Mouse (Mus musculus) olfactory bulb, adult 2 months (tissue): ENCODE data around the gene Tnk1. TPM values are rescaled to one million over a fixed set of nuclear protein-coding genes. Genes with fewer than 3 reads are reported as not detected.

Source experiments
- H3K27ac ChIP-seq: fragments of 200-500 bp; 2 replicates; pipeline ENCODE4 v1.5.1; 2012; ENCODE audit warnings: low read depth, low read length; ENCODE audit not compliant: insufficient read depth
- H3K4me1 ChIP-seq: fragments of 200-500 bp; 2 replicates; pipeline ENCODE4 v1.6.1; 2012; ENCODE audit warnings: low read length; ENCODE audit not compliant: control insufficient read depth, insufficient read depth
- H3K4me3 ChIP-seq: fragments of 200-500 bp; 2 replicates; pipeline ENCODE4 v1.5.1; 2012; ENCODE audit warnings: mild to moderate bottlenecking, low read depth, low read length, moderate library complexity; ENCODE audit not compliant: insufficient read depth
- CTCF ChIP-seq: fragments of 200-500 bp; IDR thresholded peaks from 2 replicates; pipeline ENCODE4 v1.5.1; 2012; ENCODE audit warnings: low read depth, mild to moderate bottlenecking, low read length, moderate library complexity; ENCODE audit not compliant: insufficient read depth
- POLR2A ChIP-seq: fragments of 200-500 bp; IDR thresholded peaks from 2 replicates; pipeline ENCODE4 v1.6.1; 2012; ENCODE audit warnings: mild to moderate bottlenecking, low read depth, low read length, moderate library complexity; ENCODE audit not compliant: insufficient read depth
- WGBS: fragments of 180-500 bp; shearing (Covaris S2); methylation state at CpG from one replicate; pipeline ENCODE4 v1.1.7; 2018; 5-methylcytosine and 5-hydroxymethylcytosine counted together
- polyA plus RNA-seq: library from polyadenylated mRNA; stranded (reverse); fragments of >200 nt; gene quantifications from 2 replicates; pipeline ENCODE4 v1.2.4, GENCODE M21; 2012; ENCODE audit warnings: low replicate concordance; ENCODE audit not compliant: missing spikeins, insufficient read depth, insufficient read length

Gene Tnk1
- polyA plus RNA-seq, 1 experiment: not detected

DNA sequence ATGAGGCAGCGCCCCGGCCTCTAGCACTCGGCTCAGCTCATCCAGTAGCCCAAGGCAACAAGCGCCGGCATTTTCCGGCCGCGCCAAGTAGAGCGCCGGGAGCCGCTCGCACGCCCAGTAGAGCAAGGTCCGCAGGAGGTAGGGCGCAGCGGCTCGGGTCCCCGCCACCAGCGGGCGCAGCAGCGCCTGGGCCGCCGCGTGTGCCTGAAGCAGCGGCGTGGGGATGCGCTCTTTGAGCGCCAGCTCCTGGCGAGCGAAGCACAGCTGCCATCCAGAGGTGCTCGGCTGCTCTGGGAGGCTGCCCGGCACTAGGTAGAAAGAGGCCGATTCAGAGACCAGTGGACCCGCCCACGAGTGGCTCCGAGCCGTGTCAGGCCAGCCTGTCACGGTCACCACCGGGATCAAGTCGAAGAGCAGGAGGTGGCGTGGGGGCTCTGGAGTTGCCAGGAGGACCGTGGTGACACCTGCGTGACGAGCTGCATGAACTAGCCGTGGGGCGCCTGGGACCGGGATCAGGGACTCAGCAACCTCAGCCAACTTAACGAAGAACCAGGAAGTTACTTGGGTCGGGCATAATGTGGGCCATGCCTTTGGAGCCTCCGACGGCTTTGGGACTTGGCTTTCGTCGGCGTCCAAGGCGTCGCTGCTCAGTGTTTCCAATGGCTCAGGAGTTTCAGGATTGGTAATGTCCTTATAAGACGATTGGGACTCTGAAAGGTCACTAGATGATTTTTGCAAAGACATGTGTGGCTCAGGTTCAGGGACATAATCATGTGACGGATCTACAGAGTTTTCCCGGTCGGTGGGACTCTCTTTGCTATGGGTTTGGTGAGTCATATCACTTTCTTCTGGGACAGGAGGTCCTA is 54.5 kb downstream of the Tnk1 start:
- TF ChIP-seq CTCF: peak; percentile 69
- TF ChIP-seq POLR2A: no peak
- Histone ChIP-seq H3K27ac (no peak overlapping the region; the same call in 1 of the 2 replicates), H3K4me3 (peak overlapping the region; percentile 55), H3K4me1 (peaks cover 35% of the 10 kb centered on the region)
- 2% methylated on average over 60 of the region's 60 CpGs for WGBS

DNA sequence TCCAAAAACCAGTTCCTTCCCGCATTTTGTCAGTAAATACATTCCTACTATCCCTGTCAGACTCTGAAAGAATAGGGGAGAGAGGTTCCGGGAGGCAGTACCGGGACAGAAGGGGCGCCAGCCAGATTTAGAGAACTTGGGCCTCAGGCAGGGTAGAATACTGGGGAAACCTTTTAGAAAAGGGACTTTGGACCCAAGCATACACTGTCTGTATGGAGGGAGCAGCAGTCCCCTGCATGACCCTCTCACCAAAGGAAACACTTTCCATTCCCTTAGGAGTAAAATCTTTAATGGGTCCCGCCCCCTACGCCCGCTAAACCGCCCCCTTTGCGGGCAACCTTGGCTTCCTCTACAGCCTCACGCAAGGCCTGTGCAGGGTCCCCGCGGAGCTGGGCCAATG is 55.2 kb downstream of the Tnk1 start:
- H3K27ac ChIP-seq: peak overlapping the region; percentile 12
- WGBS: 3% methylated on average over 12 of the region's 12 CpGs

DNA sequence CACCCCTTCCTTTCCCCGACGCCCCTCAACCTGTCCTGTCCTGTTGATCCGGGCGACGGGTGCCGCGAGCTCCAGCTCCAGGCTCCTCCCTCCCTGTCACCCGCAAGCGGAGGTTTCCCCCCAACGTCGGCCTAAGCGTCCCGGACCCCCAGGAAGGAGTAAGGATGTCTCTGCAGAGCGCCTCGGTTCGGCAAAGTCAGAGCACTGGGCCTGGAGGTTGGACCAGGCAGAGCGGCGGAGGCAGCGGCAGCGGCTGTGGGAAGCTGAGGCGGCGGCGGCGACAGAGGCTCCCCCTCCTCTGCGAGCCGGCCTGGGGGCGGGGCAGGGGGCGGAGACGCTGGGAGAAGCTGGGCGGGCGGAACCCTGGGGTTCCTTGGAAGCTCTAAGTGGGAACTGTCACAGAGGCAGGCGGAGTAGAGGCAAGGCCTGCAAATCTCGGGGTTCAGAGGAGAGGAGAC is 55.9 kb downstream of the Tnk1 start:
- TF ChIP-seq POLR2A: peak; percentile 59; the same call in 1 of the 2 replicates
- TF ChIP-seq CTCF: no peak
- peak overlapping the region; percentile 55 for H3K4me3 ChIP-seq
- peaks cover 35% of the 10 kb centered on the region for H3K4me1 ChIP-seq
- peak overlapping the region; percentile 34; the same call in 1 of the 2 replicates for H3K27ac ChIP-seq
- WGBS: under 1% methylated on average over 33 of the region's 33 CpGs

More for the DNA sequence above, 55.2 kb downstream of the Tnk1 start:
- Histone ChIP-seq H3K4me1 (peaks cover 35% of the 10 kb centered on the region), H3K4me3 (peak overlapping the region; percentile 55)
- TF ChIP-seq POLR2A (no peak), CTCF (no peak)

DNA sequence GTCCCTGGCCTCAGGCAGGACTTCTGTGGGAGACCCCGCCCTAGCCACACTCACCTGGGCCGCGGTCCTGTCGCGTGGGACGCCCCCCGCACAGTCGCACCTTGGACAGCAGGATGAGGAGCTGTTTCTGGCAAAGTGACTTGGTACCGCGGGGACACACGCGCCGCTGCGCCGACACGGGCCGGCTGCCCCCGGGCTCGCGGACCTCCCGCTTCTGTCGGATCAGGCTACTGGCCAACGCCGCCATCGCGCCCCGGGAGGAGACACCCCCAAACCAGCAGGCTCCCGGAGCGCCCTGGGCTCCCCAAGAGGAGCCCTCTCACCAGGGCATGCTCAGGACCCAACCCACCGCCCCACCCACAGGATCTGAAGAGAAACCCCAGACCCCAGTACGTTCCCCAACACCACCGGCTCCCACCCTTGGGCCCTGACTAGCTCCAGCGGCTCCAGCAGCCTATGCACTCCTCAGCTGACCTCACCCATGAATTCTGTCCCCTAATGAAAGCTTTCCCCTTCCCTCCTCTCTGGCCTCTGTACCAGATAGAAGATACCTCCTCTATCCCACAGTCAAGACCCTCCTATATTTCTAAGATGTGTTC is 57.1 kb downstream of the Tnk1 start, which contains the start of gene Fgf11:
Gene Fgf11, minus strand, starts transcription at position 479 of the 599 bp plus-strand sequence.
- H3K4me1 ChIP-seq: peaks cover 35% of the 10 kb centered on the region
- TF ChIP-seq POLR2A: no peak
- H3K27ac ChIP-seq: peak within 1 kb of the TSS; percentile 34; the same call in 1 of the 2 replicates
- whole genome bisulfite sequencing: 2% methylated on average over 33 of the region's 33 CpGs
- peak within 1 kb of the TSS; percentile 55 for H3K4me3 ChIP-seq

Other genes with a start within 250 kb of the Tnk1 start
- not detected in 2 replicates for gene Shbg, start 240.8 kb downstream of the Tnk1 start, polyA plus RNA-seq
- gene Sat2, start 236.7 kb downstream of the Tnk1 start, polyA plus RNA-seq: not detected in 2 replicates
- gene Fxr2, start 225.7 kb downstream of the Tnk1 start, polyA plus RNA-seq: not detected in 2 replicates
- gene Sox15, start 203.4 kb downstream of the Tnk1 start, polyA plus RNA-seq: not detected in 2 replicates
- gene Mpdu1, start 196.1 kb downstream of the Tnk1 start, polyA plus RNA-seq: not detected in 2 replicates
- not detected in 2 replicates for gene Cd68, start 192.6 kb downstream of the Tnk1 start, polyA plus RNA-seq
- gene Eif4a1, start 186.3 kb downstream of the Tnk1 start, polyA plus RNA-seq: 796 TPM in 1 of 2 replicates, not detected in the other
- not detected in 2 replicates for gene Senp3, start 176.6 kb downstream of the Tnk1 start, polyA plus RNA-seq
- gene Tnfsf13, start 172.9 kb downstream of the Tnk1 start, polyA plus RNA-seq: not detected in 2 replicates
- not detected in 2 replicates for gene Tnfsf12, start 162.9 kb downstream of the Tnk1 start, polyA plus RNA-seq
- gene Tnfsfm13, start 162.6 kb downstream of the Tnk1 start, polyA plus RNA-seq: not detected in 2 replicates
- gene Polr2a, start 100.1 kb downstream of the Tnk1 start, polyA plus RNA-seq: 105 TPM in 2 replicates
- not detected in 2 replicates for gene Slc35g3, start 96.8 kb downstream of the Tnk1 start, polyA plus RNA-seq
- gene Zbtb4, start 92.8 kb downstream of the Tnk1 start, polyA plus RNA-seq: 250 TPM in 1 of 2 replicates, not detected in the other
- gene Chrnb1, start 62.8 kb downstream of the Tnk1 start, polyA plus RNA-seq: not detected in 2 replicates
- gene Fgf11, start 56.9 kb downstream of the Tnk1 start, polyA plus RNA-seq: not detected in 2 replicates
- not detected in 2 replicates for gene Tmem102, start 53.1 kb downstream of the Tnk1 start, polyA plus RNA-seq
- gene Gm39566, start 43.4 kb downstream of the Tnk1 start, polyA plus RNA-seq: not detected in 2 replicates
- not detected in 2 replicates for gene Spem2, start 40.3 kb downstream of the Tnk1 start, polyA plus RNA-seq
- not detected in 2 replicates for gene Spem1, start 36.5 kb downstream of the Tnk1 start, polyA plus RNA-seq
- gene Nlgn2, start 20.9 kb downstream of the Tnk1 start, polyA plus RNA-seq: 82.2 TPM in 1 of 2 replicates, not detected in the other
- not detected in 2 replicates for gene Tmem256, start 20.2 kb downstream of the Tnk1 start, polyA plus RNA-seq
- gene Plscr3, start 12.4 kb downstream of the Tnk1 start, polyA plus RNA-seq: not detected in 2 replicates
- gene Tmem95, start 19.3 kb upstream of the Tnk1 start, polyA plus RNA-seq: not detected in 2 replicates
- gene Kctd11, start 22.7 kb upstream of the Tnk1 start, polyA plus RNA-seq: not detected in 2 replicates
- 120 TPM in 1 of 2 replicates, not detected in the other for gene Acap1, start 36.8 kb upstream of the Tnk1 start, polyA plus RNA-seq
- not detected in 2 replicates for gene 2810408A11Rik, start 42.3 kb upstream of the Tnk1 start, polyA plus RNA-seq
- gene Neurl4, start 42.3 kb upstream of the Tnk1 start, polyA plus RNA-seq: not detected in 2 replicates
- gene Gps2, start 55.2 kb upstream of the Tnk1 start, polyA plus RNA-seq: not detected in 2 replicates
- 516 and 653 TPM in 2 replicates for gene Eif5a, start 63.2 kb upstream of the Tnk1 start, polyA plus RNA-seq
- gene Ybx2, start 77.1 kb upstream of the Tnk1 start, polyA plus RNA-seq: not detected in 2 replicates
- not detected in 2 replicates for gene Slc2a4, start 89.5 kb upstream of the Tnk1 start, polyA plus RNA-seq
- not detected in 2 replicates for gene Cldn7, start 106.0 kb upstream of the Tnk1 start, polyA plus RNA-seq
- not detected in 2 replicates for gene Ctdnep1, start 122.4 kb upstream of the Tnk1 start, polyA plus RNA-seq
- not detected in 2 replicates for gene Elp5, start 123.8 kb upstream of the Tnk1 start, polyA plus RNA-seq
- not detected in 2 replicates for gene Gabarap, start 132.4 kb upstream of the Tnk1 start, polyA plus RNA-seq
- gene Phf23, start 137.0 kb upstream of the Tnk1 start, polyA plus RNA-seq: not detected in 2 replicates
- not detected in 2 replicates for gene Dvl2, start 141.9 kb upstream of the Tnk1 start, polyA plus RNA-seq
- gene Acadvl, start 156.7 kb upstream of the Tnk1 start, polyA plus RNA-seq: not detected in 2 replicates
- 210 and 442 TPM in 2 replicates for gene Dlg4, start 158.2 kb upstream of the Tnk1 start, polyA plus RNA-seq
- gene Asgr1, start 195.4 kb upstream of the Tnk1 start, polyA plus RNA-seq: not detected in 2 replicates
- not detected in 2 replicates for gene Asgr2, start 233.9 kb upstream of the Tnk1 start, polyA plus RNA-seq